Mouse (Mus musculus) testis, postnatal 10 days (tissue): ENCODE measurements at regions not wholly inside any gene's neighbourhood (a gene's known extent, or its start where the extent isn't known, plus 50 kb on each side); places are given as distances from the start of the nearest gene placed in this dataset.

Source experiments
- DNase-seq: peaks from one replicate; pipeline ENCODE4 v3.0.0; 2021; ENCODE audit warnings: low spot score

GRCm38 (mm10) chr13:48717036-48717435 is 54.2 kb downstream of the Barx1 start:
- no peak for DNase-seq

GRCm38 (mm10) chr13:48717451-48717850 is 54.7 kb downstream of the Barx1 start:
- no peak for DNase-seq

- no peak for DNase-seq
Measured at GRCm38 (mm10) chr13:48723676-48724075, 60.9 kb downstream of the Barx1 start.

GRCm38 (mm10) chr13:48726430-48726829 is 63.6 kb downstream of the Barx1 start:
- DNase-seq: no peak

GRCm38 (mm10) chr13:48731046-48731996 is 68.5 kb downstream of the Barx1 start:
- peak; percentile 52 for DNase-seq

- peak; percentile 69 for DNase-seq
Measured at GRCm38 (mm10) chr13:48732168-48732841, 69.5 kb downstream of the Barx1 start.

GRCm38 (mm10) chr13:48734985-48735384 is 72.2 kb downstream of the Barx1 start:
- DNase-seq: no peak

GRCm38 (mm10) chr13:48745566-48745965 is 82.8 kb downstream of the Barx1 start:
- no peak for DNase-seq

- DNase-seq: no peak
Measured at GRCm38 (mm10) chr13:48746301-48746700, 83.5 kb downstream of the Barx1 start.
